Mouse (Mus musculus) cerebellum, postnatal 25 days (tissue): ENCODE measurements around the gene Alyref2.
"Not testable (repeated sequence)": the region's sequence is repeated elsewhere in the genome, so short reads cannot be mapped to it uniquely, and the experiment has no call there.

Source experiments
- DNase-seq, 2 experiments: peaks; one replicate each; pipeline ENCODE4 v3.0.0; 2021; ENCODE audit warnings: mixed read lengths in 2 of 2

The Alyref2 gene

GRCm38 (mm10) chr1:171503250-171503591 is at the start of gene Alyref2:
Alyref2 (plus strand) TSS chr1:171503478.
- DNase-seq: peak; percentile 89 to 91

GRCm38 (mm10) chr1:171454926-171455325 is 48.4 kb upstream of the Alyref2 start:
- DNase-seq: no peak

- DNase-seq: no peak
Observed at GRCm38 (mm10) chr1:171457568-171457967, 45.7 kb upstream of the Alyref2 start.

- DNase-seq: no peak
Observed at GRCm38 (mm10) chr1:171459791-171460190, 43.5 kb upstream of the Alyref2 start.

GRCm38 (mm10) chr1:171460551-171461503 is 42.5 kb upstream of the Alyref2 start:
- no peak for DNase-seq

- DNase-seq: no peak
Observed at GRCm38 (mm10) chr1:171463133-171463532, 40.1 kb upstream of the Alyref2 start.

- DNase-seq: no peak
Observed at GRCm38 (mm10) chr1:171465749-171466412, 37.4 kb upstream of the Alyref2 start.

- DNase-seq: no peak
Observed at GRCm38 (mm10) chr1:171466565-171466964, 36.7 kb upstream of the Alyref2 start.

- DNase-seq: no peak
Observed at GRCm38 (mm10) chr1:171469678-171470077, 33.6 kb upstream of the Alyref2 start.

GRCm38 (mm10) chr1:171470371-171470871 is 32.9 kb upstream of the Alyref2 start:
- peak; percentile 56 to 73 for DNase-seq

- DNase-seq: no peak
Observed at GRCm38 (mm10) chr1:171470896-171471295, 32.4 kb upstream of the Alyref2 start.

GRCm38 (mm10) chr1:171471452-171471851 is 31.8 kb upstream of the Alyref2 start:
- DNase-seq: no peak

GRCm38 (mm10) chr1:171471941-171472340 is 31.3 kb upstream of the Alyref2 start:
- not testable (repeated sequence) for DNase-seq

- no peak for DNase-seq
Observed at GRCm38 (mm10) chr1:171473506-171473905, 29.8 kb upstream of the Alyref2 start.

- DNase-seq: no peak
Observed at GRCm38 (mm10) chr1:171473920-171474640, 29.2 kb upstream of the Alyref2 start.

- DNase-seq: no peak
Observed at GRCm38 (mm10) chr1:171477123-171477522, 26.2 kb upstream of the Alyref2 start.

- DNase-seq: peak; percentile 8 to 22
Observed at GRCm38 (mm10) chr1:171477758-171478545, 25.3 kb upstream of the Alyref2 start.

GRCm38 (mm10) chr1:171478968-171479367 is 24.3 kb upstream of the Alyref2 start:
- DNase-seq: peak; percentile 73 to 82

- no peak for DNase-seq
Observed at GRCm38 (mm10) chr1:171494241-171494640, 9.0 kb upstream of the Alyref2 start.

GRCm38 (mm10) chr1:171495371-171495770 is 7.9 kb upstream of the Alyref2 start:
- DNase-seq: no peak

- no peak for DNase-seq
Observed at GRCm38 (mm10) chr1:171499856-171500255, 3.4 kb upstream of the Alyref2 start.

- no peak for DNase-seq
Observed at GRCm38 (mm10) chr1:171501016-171501610, 2.2 kb upstream of the Alyref2 start.
